Mouse (Mus musculus) activated CD4-positive, CD25-positive, alpha-beta regulatory T cell, adult 4 months (primary cell): Measurements from ENCODE around the gene Sema3f. TPM values are rescaled to one million over a fixed set of nuclear protein-coding genes. Genes with fewer than 3 reads are reported as not detected.

Experiments
- ATAC-seq: one replicate; pipeline ENCODE4 v1.8.0; 2017
- polyA plus RNA-seq, 2 experiments: library from polyadenylated mRNA; unstranded; fragments of 100-300 nt; shearing (Covaris generic); gene quantifications; one replicate each; pipeline ENCODE4 v1.2.1; 2017

Sema3f gene
- polyA plus RNA-seq, 2 experiments from 2014 or later, result not detected

GRCm38 (mm10) chr9:107632478-107632877 is 77.8 kb downstream of the Sema3f start:
- no peak for ATAC-seq

GRCm38 (mm10) chr9:107631861-107632260 is 78.4 kb downstream of the Sema3f start:
- no peak for ATAC-seq

Other genes with a start within 250 kb of the Sema3f start
- 10 to 100 TPM; 19.3 to 24.9 TPM for gene Tmem115, start 176.5 kb downstream of the Sema3f start, polyA plus RNA-seq
- gene Cyb561d2, start 168.3 kb downstream of the Sema3f start, polyA plus RNA-seq, result 10 to 100 TPM; 65.7 to 82.2 TPM
- 10 to 100 TPM; 44.5 to 45.2 TPM for gene Nprl2, start 168.2 kb downstream of the Sema3f start, polyA plus RNA-seq
- gene Zmynd10, start 163.2 kb downstream of the Sema3f start, polyA plus RNA-seq, result 1 to 10 TPM in 1 of 2 experiments, under 1 TPM in 1; 0.83 to 3.2 TPM
- gene Rassf1, start 158.9 kb downstream of the Sema3f start, polyA plus RNA-seq, result 10 to 100 TPM; 74.8 to 81.7 TPM
- gene Tusc2, start 147.2 kb downstream of the Sema3f start, polyA plus RNA-seq, result 1 to 10 TPM; 7.3 to 7.8 TPM
- gene Hyal2, start 142.5 kb downstream of the Sema3f start, polyA plus RNA-seq, result 10 to 100 TPM; 10.2 to 12.8 TPM
- gene Hyal1, start 133.5 kb downstream of the Sema3f start, polyA plus RNA-seq, result 1 to 10 TPM; 4.1 to 4.3 TPM
- 10 to 100 TPM; 16.6 to 21.7 TPM for gene Naa80, start 131.6 kb downstream of the Sema3f start, polyA plus RNA-seq
- gene Hyal3, start 129.7 kb downstream of the Sema3f start, polyA plus RNA-seq, result under 1 TPM; 0.25 to 0.90 TPM
- gene Ifrd2, start 122.8 kb downstream of the Sema3f start, polyA plus RNA-seq, result 10 to 100 TPM; 28.7 to 33.8 TPM
- gene Sema3b, start 101.2 kb downstream of the Sema3f start, polyA plus RNA-seq, result not detected
- gene Gnai2, start 75.1 kb downstream of the Sema3f start, polyA plus RNA-seq, result 100 to 1,000 TPM; 176 to 181 TPM
- gene Slc38a3, start 40.9 kb downstream of the Sema3f start, polyA plus RNA-seq, result not detected
- gene Gnat1, start 30.8 kb downstream of the Sema3f start, polyA plus RNA-seq, result 1 to 10 TPM in 1 of 2 experiments, not detected in 1; 1.1 TPM
- 100 to 1,000 TPM; 299 to 310 TPM for gene Rbm5, start 60.5 kb upstream of the Sema3f start, polyA plus RNA-seq
- gene Rbm6, start 162.8 kb upstream of the Sema3f start, polyA plus RNA-seq, result 10 to 100 TPM; 76.4 to 81.0 TPM
- 10 to 100 TPM; 11.3 to 12.9 TPM for gene Mon1a, start 177.7 kb upstream of the Sema3f start, polyA plus RNA-seq
- not detected for gene Mst1r, start 196.4 kb upstream of the Sema3f start, polyA plus RNA-seq
- gene Actl11, start 218.0 kb upstream of the Sema3f start, polyA plus RNA-seq, result not detected
- not detected for gene Camkv, start 225.2 kb upstream of the Sema3f start, polyA plus RNA-seq
- 1 to 10 TPM; 5.0 to 8.2 TPM for gene Traip, start 239.7 kb upstream of the Sema3f start, polyA plus RNA-seq